Mouse (Mus musculus) liver, embryonic 14.5 days (tissue): ENCODE measurements around the gene Myo15. TPM values are rescaled to one million over a fixed set of nuclear protein-coding genes. Genes with fewer than 3 reads are reported as not detected.

ENCODE experiments used
- ATAC-seq: fragments of 200-750 bp; cut with Nextera tagmentation; 2 replicates; pipeline ENCODE4 v1.8.0; 2017; ENCODE audit warnings: moderate number of reproducible peaks, mild to moderate bottlenecking, moderate library complexity; ENCODE audit not compliant: insufficient read depth
- DNase-seq, 3 experiments: peaks; one replicate each; pipeline ENCODE4 v3.0.0-alpha.2; 2012 to 2013; ENCODE audit warnings: low read depth in 3 of 3, low spot score in 3 of 3
- H3K27ac ChIP-seq: fragments of 300-500 bp; sonication (generic); 2 replicates; pipeline ENCODE4 v1.5.1; 2014; ENCODE audit warnings: moderate library complexity, mild to moderate bottlenecking, control low read depth, inconsistent platforms
- H3K27me3 ChIP-seq: fragments of 300-500 bp; sonication (generic); 2 replicates; pipeline ENCODE4 v1.6.1; 2014; ENCODE audit warnings: mild to moderate bottlenecking, low read length, moderate library complexity; ENCODE audit not compliant: control insufficient read depth, insufficient read depth
- H3K36me3 ChIP-seq: fragments of 300-500 bp; sonication (generic); replicated peaks from 2 replicates; pipeline ENCODE4 v1.6.1; 2014; ENCODE audit warnings: low read depth; ENCODE audit not compliant: control insufficient read depth, insufficient read depth
- H3K4me1 ChIP-seq, 2 experiments: fragments of 200-500 bp in 1 of 2; fragments of 300-500 bp in 1 of 2; sonication (generic) in 1 of 2; replicated peaks; 2 replicates each; pipeline ENCODE4 v1.6.1; 2012 to 2014; ENCODE audit warnings: antibody characterized with exemption in 1 of 2, inconsistent platforms in 1 of 2, low read length in 1 of 2; ENCODE audit not compliant: control insufficient read depth in 2 of 2, insufficient read depth in 2 of 2
- H3K4me2 ChIP-seq: fragments of 300-500 bp; sonication (generic); 2 replicates; pipeline ENCODE4 v1.6.1; 2014; ENCODE audit warnings: low read depth, mild to moderate bottlenecking, control low read depth, moderate library complexity
- H3K4me3 ChIP-seq, 2 experiments: fragments of 200-500 bp in 1 of 2; fragments of 300-500 bp in 1 of 2; sonication (generic) in 1 of 2; 2 replicates each; pipeline ENCODE4 v1.5.1; 2012 to 2014; ENCODE audit warnings: low read depth in 2 of 2, low read length in 2 of 2, mild to moderate bottlenecking in 2 of 2, control low read depth in 1 of 2, inconsistent platforms in 1 of 2, moderate library complexity in 1 of 2; ENCODE audit not compliant: insufficient read depth in 1 of 2
- H3K9ac ChIP-seq: fragments of 300-500 bp; sonication (generic); replicated peaks from 2 replicates; pipeline ENCODE4 v1.6.1; 2014; ENCODE audit warnings: mild to moderate bottlenecking, control low read depth, moderate library complexity
- H3K9me3 ChIP-seq: fragments of 300-500 bp; sonication (generic); 2 replicates; pipeline ENCODE4 v1.6.1; 2016; ENCODE audit warnings: low read length, mixed read lengths; ENCODE audit not compliant: control insufficient read depth
- CTCF ChIP-seq: IDR thresholded peaks from 2 replicates; pipeline ENCODE4 v1.5.1; 2016; ENCODE audit warnings: antibody characterized with exemption, low read depth, control low read depth
- EP300 ChIP-seq: IDR thresholded peaks from 2 replicates; pipeline ENCODE4 v1.6.1; 2016; ENCODE audit warnings: antibody characterized with exemption, low read depth
- WGBS: fragments of 180-500 bp; shearing (Covaris S2); extraction: QIAGEN DNeasy Blood & Tissue Kit; methylation state at CpG from one replicate; pipeline ENCODE4 v1.1.7; 2014; ENCODE audit not compliant: insufficient replicate concordance; 5-methylcytosine and 5-hydroxymethylcytosine counted together
- polyA plus RNA-seq, 2 experiments: library from polyadenylated mRNA; depleted of rRNA in 1 of 2; stranded (reverse) in 1 of 2; unstranded in 1 of 2; fragments of >200 nt; fragmentation: Nextera tagmentation in 1 of 2; extraction: Ambion mirVana in 1 of 2; gene quantifications; 2 replicates each; pipeline versions ENCODE4 v1.2.1 to v1.2.3; 2012 to 2014

The Myo15 gene
- polyA plus RNA-seq (2012; rRNA removed) (0.45 and 0.64 TPM in 2 replicates), polyA plus RNA-seq (2014; fragmentation: Nextera tagmentation; extraction: Ambion mirVana) (0.18 and 0.44 TPM in 2 replicates)

- DNase-seq (no peak), ATAC-seq (no peak)
- 72% methylated on average over 3 of the region's 3 CpGs for WGBS
- H3K9ac ChIP-seq = no peak within 1 kb of the TSS
- no peaks in the 10 kb centered on the region for H3K27me3 ChIP-seq
- no peak within 1 kb of the TSS for H3K27ac ChIP-seq
- no peaks in the 10 kb centered on the region for H3K9me3 ChIP-seq
- H3K4me1 ChIP-seq = no peaks in the 10 kb centered on the region
- no peak within 1 kb of the TSS for H3K4me2 ChIP-seq
- peaks cover 3% of the 10 kb centered on the region; the same call in 1 of the 2 replicates for H3K36me3 ChIP-seq
- H3K4me3 ChIP-seq = no peak within 1 kb of the TSS
- TF ChIP-seq CTCF (no peak), EP300 (no peak)
Measured at GRCm38 (mm10) chr11:60469039-60469438, at the start of gene Myo15. Gene Myo15 (plus strand): TSS chr11:60469339.

GRCm38 (mm10) chr11:60422046-60422668 lies 47.0 kb upstream of the Myo15 start:
- Histone ChIP-seq H3K9me3 (no peaks in the 10 kb centered on the region), H3K4me2 (no peak overlapping the region), H3K27ac (no peak overlapping the region), H3K9ac (no peak overlapping the region), H3K27me3 (no peaks in the 10 kb centered on the region), H3K4me1 (peaks cover 9 to 10% of the 10 kb centered on the region in 2 experiments), H3K36me3 (no peaks in the 10 kb centered on the region), H3K4me3 (no peak overlapping the region)
- DNase-seq (no peak), ATAC-seq (no peak)
- WGBS = 67% methylated on average over 5 of the region's 6 CpGs
- TF ChIP-seq EP300 (no peak), CTCF (0 out of 2 replicates have a peak, but pooled peaks have one; percentile 18)

- H3K4me3 ChIP-seq = no peak overlapping the region
- H3K9ac ChIP-seq = no peak overlapping the region
- DNase-seq (no peak), ATAC-seq (no peak)
- WGBS = 67% methylated on average over 1 of the region's 1 CpGs
- no peak overlapping the region for H3K27ac ChIP-seq
- H3K36me3 ChIP-seq = no peaks in the 10 kb centered on the region
- TF ChIP-seq EP300 (no peak), CTCF (no peak)
- peaks cover 9 to 10% of the 10 kb centered on the region in 2 experiments for H3K4me1 ChIP-seq
- H3K27me3 ChIP-seq = no peaks in the 10 kb centered on the region
- no peaks in the 10 kb centered on the region for H3K9me3 ChIP-seq
- no peak overlapping the region for H3K4me2 ChIP-seq
Measured at GRCm38 (mm10) chr11:60423006-60423405, 46.1 kb upstream of the Myo15 start.

- ATAC-seq (no peak), DNase-seq (no peak)
- Histone ChIP-seq H3K9ac (no peak overlapping the region), H3K9me3 (no peaks in the 10 kb centered on the region), H3K36me3 (no peaks in the 10 kb centered on the region), H3K4me3 (no peak overlapping the region), H3K27me3 (no peaks in the 10 kb centered on the region), H3K4me2 (no peak overlapping the region), H3K4me1 (no peaks in the 10 kb centered on the region), H3K27ac (no peak overlapping the region)
- 70% methylated on average over 1 of the region's 1 CpGs for WGBS
- TF ChIP-seq CTCF (no peak), EP300 (no peak)
Measured at GRCm38 (mm10) chr11:60426417-60426816, 42.7 kb upstream of the Myo15 start.

- Histone ChIP-seq H3K27me3 (no peaks in the 10 kb centered on the region), H3K4me3 (no peak overlapping the region), H3K27ac (no peak overlapping the region), H3K9me3 (no peaks in the 10 kb centered on the region), H3K4me1 (no peaks in the 10 kb centered on the region), H3K9ac (no peak overlapping the region), H3K4me2 (no peak overlapping the region), H3K36me3 (peaks cover 4% of the 10 kb centered on the region; the same call in 1 of the 2 replicates)
- DNase-seq (no peak), ATAC-seq (no peak)
- 70% methylated on average over 3 of the region's 3 CpGs for WGBS
- TF ChIP-seq EP300 (no peak), CTCF (no peak)
Measured at GRCm38 (mm10) chr11:60427628-60428027, 41.5 kb upstream of the Myo15 start.
